Mouse (Mus musculus): ENCODE data around the gene Adam12. TPM values are rescaled to one million over a fixed set of nuclear protein-coding genes. Genes with fewer than 3 reads are reported as not detected.
"Not testable (repeated sequence)": the region's sequence is repeated elsewhere in the genome, so short reads cannot be mapped to it uniquely, and the experiment has no call there.

The Adam12 gene
- polyA plus RNA-seq, 1 experiment from 2014 or later, result 9.4 TPM

GRCm38 (mm10) chr7:133919306-133919705, 312.6 kb downstream of the Adam12 start:
- in situ Hi-C loops (cut with MboI; ENCODE audit: low pct_unique_long_range_greater_than_20kb), result no loop called here
- POLR2A ChIA-PET, result no interaction called here
- CTCF ChIA-PET, result interaction anchor here (1.1 kb wide), 1 partner anchor 12 kb away, joined by 3 read pairs; no protein-coding TSS in a partner anchor
- H3K27me3 ChIP-seq, result no peaks in the 10 kb centered on the region
- DNase-seq (ENCODE audit: low read depth, low spot score) (no peak), ATAC-seq (no peak)
- TF ChIP-seq CTCF (IDR thresholded peaks at IDR 0.05), result no peak

DNA sequence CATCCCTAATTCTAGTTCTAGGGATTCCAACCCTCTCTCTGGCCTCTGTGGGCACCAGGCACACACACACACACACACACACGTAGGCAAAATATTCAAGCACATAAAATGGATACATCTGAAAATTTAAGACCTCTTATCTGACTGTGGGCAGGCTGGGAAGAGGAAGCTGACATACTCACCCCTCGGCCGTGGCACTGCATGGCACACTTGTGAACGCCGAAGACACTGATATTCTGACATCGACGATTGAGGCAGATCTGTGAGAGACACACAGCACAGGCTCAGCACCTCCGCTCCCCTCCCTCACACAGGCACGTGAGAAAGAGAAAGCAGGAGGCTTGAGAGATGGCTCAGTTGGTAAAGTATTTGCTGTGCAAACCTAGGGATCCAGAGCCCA, 315.7 kb downstream of the Adam12 start:
- no peak for TF ChIP-seq CTCF (IDR thresholded peaks at IDR 0.05)
- in situ Hi-C loops (cut with MboI; ENCODE audit: low pct_unique_long_range_greater_than_20kb), result no loop called here
- CTCF ChIA-PET, result no interaction called here

DNA sequence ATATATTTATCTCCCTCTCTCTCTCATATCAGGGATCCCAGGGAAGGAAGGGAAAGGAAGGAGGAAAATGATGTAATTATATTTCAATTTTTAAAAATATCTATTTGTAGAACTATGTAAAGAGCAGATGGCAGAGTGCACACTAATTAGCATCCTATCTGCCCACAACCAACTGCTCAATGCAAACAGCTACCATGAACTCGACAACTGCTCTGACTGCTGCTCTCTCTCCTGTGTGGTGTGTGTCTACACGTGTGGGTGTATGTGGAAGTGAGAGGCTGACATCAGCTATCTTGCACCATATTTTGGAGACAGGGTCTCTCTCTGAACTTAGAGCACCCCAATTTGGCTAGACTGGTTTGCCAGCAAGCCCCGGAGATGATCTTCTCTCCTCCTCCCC, 320.1 kb downstream of the Adam12 start:
- ATAC-seq, result no peak
- POLR2A ChIA-PET, result no interaction called here
- no peak for DNase-seq (ENCODE audit: low read depth, low spot score)
- no peaks in the 10 kb centered on the region for H3K27me3 ChIP-seq
- CTCF ChIA-PET, result no interaction called here
- in situ Hi-C loops (cut with MboI; ENCODE audit: low pct_unique_long_range_greater_than_20kb), result no loop called here
- TF ChIP-seq CTCF (IDR thresholded peaks at IDR 0.05), result no peak

More for the DNA sequence above, 315.7 kb downstream of the Adam12 start:
- POLR2A ChIA-PET, result no interaction called here
- H3K27me3 ChIP-seq, result no peaks in the 10 kb centered on the region
- ATAC-seq, result no peak
- DNase-seq (ENCODE audit: low read depth, low spot score), result no peak

GRCm38 (mm10) chr7:133909833-133910375, 322.0 kb downstream of the Adam12 start:
- TF ChIP-seq CTCF (IDR thresholded peaks at IDR 0.05), result no peak
- DNase-seq (ENCODE audit: low read depth, low spot score) (no peak), ATAC-seq (no peak)
- in situ Hi-C loops (cut with MboI; ENCODE audit: low pct_unique_long_range_greater_than_20kb), result no loop called here
- ChIA-PET CTCF (no interaction called here), POLR2A (no interaction called here)
- no peaks in the 10 kb centered on the region for H3K27me3 ChIP-seq

DNA sequence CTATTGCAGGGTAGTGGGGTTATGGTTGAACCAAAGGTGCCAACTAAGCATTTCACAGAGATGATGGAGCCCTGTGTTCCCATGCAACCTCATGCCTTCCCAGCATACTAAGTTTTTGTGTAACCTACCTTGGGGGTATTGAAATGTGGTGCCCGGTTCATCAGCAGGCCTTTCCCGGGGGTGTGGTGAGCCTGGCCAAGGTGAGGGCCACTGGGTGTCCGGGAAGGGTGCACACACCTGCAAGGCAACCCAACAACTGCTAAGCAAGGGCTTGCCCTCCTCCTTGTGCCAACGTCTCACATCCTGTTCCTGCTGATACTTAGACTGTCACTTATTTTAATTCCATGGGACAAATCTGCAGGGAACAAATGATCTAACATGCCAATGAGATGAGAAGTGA, 323.0 kb downstream of the Adam12 start:
- ChIA-PET POLR2A (no interaction called here), CTCF (interaction anchor here (1.3 kb wide), 1 partner anchor 19 kb away, joined by 4 read pairs; no protein-coding TSS in a partner anchor)
- DNase-seq (ENCODE audit: low read depth, low spot score), result no peak
- H3K27me3 ChIP-seq, result no peaks in the 10 kb centered on the region
- no peak for ATAC-seq
- in situ Hi-C loops (cut with MboI; ENCODE audit: low pct_unique_long_range_greater_than_20kb), result no loop called here
- no peak for TF ChIP-seq CTCF (IDR thresholded peaks at IDR 0.05)

GRCm38 (mm10) chr7:133899391-133899790, 332.6 kb downstream of the Adam12 start:
- in situ Hi-C loops (cut with MboI; ENCODE audit: low pct_unique_long_range_greater_than_20kb), result no loop called here
- ATAC-seq (no peak), DNase-seq (ENCODE audit: low read depth, low spot score) (no peak)
- ChIA-PET POLR2A (no interaction called here), CTCF (no interaction called here)
- no peak for TF ChIP-seq CTCF (IDR thresholded peaks at IDR 0.05)
- H3K27me3 ChIP-seq, result no peaks in the 10 kb centered on the region

GRCm38 (mm10) chr7:133891796-133892195, 340.1 kb downstream of the Adam12 start:
- no peaks in the 10 kb centered on the region for H3K27me3 ChIP-seq
- in situ Hi-C loops (cut with MboI; ENCODE audit: low pct_unique_long_range_greater_than_20kb), result no loop called here
- CTCF ChIA-PET, result no interaction called here
- POLR2A ChIA-PET, result no interaction called here
- no peak for ATAC-seq
- no peak for DNase-seq (ENCODE audit: low read depth, low spot score)
- no peak for TF ChIP-seq CTCF (IDR thresholded peaks at IDR 0.05)

- no peak for DNase-seq (ENCODE audit: low read depth, low spot score)
- ATAC-seq, result no peak
- TF ChIP-seq CTCF (IDR thresholded peaks at IDR 0.05), result no peak
- H3K27me3 ChIP-seq, result no peaks in the 10 kb centered on the region
- ChIA-PET POLR2A (no interaction called here), CTCF (no interaction called here)
- in situ Hi-C loops (cut with MboI; ENCODE audit: low pct_unique_long_range_greater_than_20kb), result no loop called here
These were observed 340.6 kb downstream of the Adam12 start for GRCm38 (mm10) chr7:133891298-133891697.

- CTCF ChIA-PET, result interaction anchor here (1.4 kb wide), 1 partner anchor 18 kb away, joined by 4 read pairs; no protein-coding TSS in a partner anchor
- TF ChIP-seq CTCF (IDR thresholded peaks at IDR 0.05), result no peak
- ATAC-seq, result no peak
- in situ Hi-C loops (cut with MboI; ENCODE audit: low pct_unique_long_range_greater_than_20kb), result no loop called here
- DNase-seq (ENCODE audit: low read depth, low spot score), result no peak
- no peaks in the 10 kb centered on the region for H3K27me3 ChIP-seq
- POLR2A ChIA-PET, result no interaction called here
These were observed 342.0 kb downstream of the Adam12 start for GRCm38 (mm10) chr7:133889986-133890385.

- no peak for TF ChIP-seq CTCF (IDR thresholded peaks at IDR 0.05)
- CTCF ChIA-PET, result interaction anchor here (1.0 to 1.4 kb wide), 2 partner anchors 13 to 19 kb away, joined by 3 to 4 read pairs; no protein-coding TSS in a partner anchor
- ATAC-seq, result peak; percentile 73
- in situ Hi-C loops (cut with MboI; ENCODE audit: low pct_unique_long_range_greater_than_20kb), result no loop called here
- peak; percentile 47 for DNase-seq (ENCODE audit: low read depth, low spot score)
- POLR2A ChIA-PET, result interaction anchor here (1.2 kb wide), 1 partner anchor 10 kb away, joined by 3 read pairs; no protein-coding TSS in a partner anchor
- no peaks in the 10 kb centered on the region for H3K27me3 ChIP-seq
These were observed 342.7 kb downstream of the Adam12 start for GRCm38 (mm10) chr7:133888926-133889920.

DNA sequence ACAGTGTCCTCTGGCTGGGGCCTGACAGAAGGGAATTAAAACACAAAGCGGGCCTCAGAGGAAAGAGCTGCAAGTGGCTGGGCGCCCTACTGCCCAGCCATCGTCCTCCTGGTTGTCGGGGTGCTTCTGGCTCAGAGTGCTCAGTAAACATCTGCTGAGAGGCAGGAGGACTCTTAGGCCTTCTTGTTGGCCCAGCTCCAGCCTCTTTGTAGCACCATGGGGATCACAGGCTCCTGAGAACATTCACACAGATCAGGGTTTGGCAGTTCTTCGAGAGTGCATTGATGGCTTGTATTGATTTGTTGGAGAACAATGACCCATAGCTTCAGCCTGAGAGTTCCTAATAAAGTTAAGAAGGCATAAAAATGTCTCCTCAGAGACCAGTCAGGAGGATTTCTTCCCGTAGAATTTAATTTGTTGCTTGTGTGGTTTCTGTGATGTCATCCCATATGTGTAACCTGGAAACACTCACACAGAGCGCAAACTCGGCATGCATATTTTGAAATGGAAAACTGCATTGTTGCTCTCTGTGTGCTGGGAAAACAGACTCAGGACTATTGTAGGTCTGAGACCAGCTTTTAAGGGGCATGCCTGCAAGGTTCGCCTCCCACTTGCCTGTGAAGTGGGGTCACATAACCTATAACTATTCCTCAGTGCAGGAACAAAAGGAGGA, 347.1 kb downstream of the Adam12 start:
- in situ Hi-C loops (cut with MboI; ENCODE audit: low pct_unique_long_range_greater_than_20kb); POLR2A ChIA-PET; CTCF ChIA-PET; DNase-seq (ENCODE audit: low read depth, low spot score); H3K27me3 ChIP-seq; ATAC-seq: not testable (repeated sequence)

Data from Patski (cell line).